Mouse (Mus musculus): Measurements from ENCODE around the gene Hpcal4. TPM values are rescaled to one million over a fixed set of nuclear protein-coding genes. Genes with fewer than 3 reads are reported as not detected.
A peak's percentile ranks its signal among the peaks of the same experiment; 100 is the strongest.

Gene Hpcal4
- polyA plus RNA-seq, 1 experiment from 2014 or later = 35.4 TPM

DNA sequence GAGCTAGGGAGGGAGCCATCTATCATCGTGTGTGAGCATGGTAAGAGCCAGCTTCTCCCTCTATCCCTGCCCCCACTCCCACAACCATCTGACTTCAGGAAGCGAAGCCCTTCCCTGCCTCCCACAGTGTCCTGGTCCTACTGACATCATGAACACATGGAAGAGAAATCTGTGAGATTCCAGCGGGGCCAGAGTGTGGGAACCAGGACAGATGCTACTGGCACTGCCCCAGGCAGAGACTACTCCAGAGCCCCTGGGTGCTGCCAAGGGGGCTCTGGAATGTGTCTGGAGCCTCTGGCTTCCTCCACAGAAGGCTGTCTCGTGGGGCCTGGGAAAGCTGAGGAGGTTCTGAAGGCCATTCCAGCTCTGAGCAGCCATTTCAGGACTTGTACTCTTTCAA lies 44.7 kb downstream of the Hpcal4 start:
- Histone ChIP-seq H3K4me3 (replicated peaks; ENCODE audit: low read depth, low read length) (no peak overlapping the region), H3K27me3 (ENCODE audit: control insufficient read depth, insufficient read depth, low read length) (0 out of 2 replicates have a peak, but pooled peaks cover 8% of the 10 kb centered on the region), H3K36me3 (ENCODE audit: control insufficient read depth, insufficient read depth, low read length) (no peaks in the 10 kb centered on the region), H3K4me2 (ENCODE audit: low read length) (no peak overlapping the region), H3K27ac (replicated peaks; ENCODE audit: low read depth, low read length) (no peak overlapping the region), H3K4me1 (ENCODE audit: control insufficient read depth, insufficient read depth, low read length) (no peaks in the 10 kb centered on the region), H3K9ac (replicated peaks; ENCODE audit: low read length) (no peak overlapping the region), H3K9me3 (ENCODE audit: control insufficient read depth, low read length) (no peaks in the 10 kb centered on the region)
- DNase-seq = no peak
- no peak for ATAC-seq (ENCODE audit: low FRiP score, low TSS enrichment)
- 69% methylated on average over 4 of the region's 4 CpGs for WGBS

DNA sequence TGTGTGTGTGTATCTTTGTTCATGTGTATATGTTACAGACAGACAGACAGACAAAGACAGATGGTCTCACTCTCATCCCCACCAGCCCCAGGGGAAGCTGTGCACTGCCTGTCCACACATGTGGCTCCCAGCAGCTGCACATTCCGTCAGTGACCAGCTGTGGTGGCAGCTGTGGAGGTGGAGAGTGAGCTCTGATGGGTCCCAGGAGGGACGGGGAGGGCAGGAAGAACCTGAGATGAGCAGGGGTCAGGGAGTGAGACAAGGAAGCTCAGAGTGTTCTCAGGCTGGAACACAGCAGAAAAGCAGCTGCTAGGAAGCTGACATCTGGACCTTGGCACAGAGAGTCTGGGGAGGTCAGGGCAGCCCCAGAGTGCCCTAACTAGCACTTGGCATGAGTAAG lies 45.2 kb downstream of the Hpcal4 start:
- no peak overlapping the region for H3K9ac ChIP-seq (replicated peaks; ENCODE audit: low read length)
- H3K9me3 ChIP-seq (ENCODE audit: control insufficient read depth, low read length) = no peaks in the 10 kb centered on the region
- ATAC-seq (ENCODE audit: low FRiP score, low TSS enrichment) (no peak), DNase-seq (no peak)
- H3K27ac ChIP-seq (replicated peaks; ENCODE audit: low read depth, low read length) = no peak overlapping the region
- no peaks in the 10 kb centered on the region for H3K36me3 ChIP-seq (ENCODE audit: control insufficient read depth, insufficient read depth, low read length)
- WGBS = 51% methylated on average over 2 of the region's 2 CpGs
- no peak overlapping the region for H3K4me3 ChIP-seq (replicated peaks; ENCODE audit: low read depth, low read length)
- H3K4me1 ChIP-seq (ENCODE audit: control insufficient read depth, insufficient read depth, low read length) = no peaks in the 10 kb centered on the region
- H3K4me2 ChIP-seq (ENCODE audit: low read length) = no peak overlapping the region
- peaks cover 13% of the 10 kb centered on the region; the same call in 1 of the 2 replicates for H3K27me3 ChIP-seq (ENCODE audit: control insufficient read depth, insufficient read depth, low read length)

DNA sequence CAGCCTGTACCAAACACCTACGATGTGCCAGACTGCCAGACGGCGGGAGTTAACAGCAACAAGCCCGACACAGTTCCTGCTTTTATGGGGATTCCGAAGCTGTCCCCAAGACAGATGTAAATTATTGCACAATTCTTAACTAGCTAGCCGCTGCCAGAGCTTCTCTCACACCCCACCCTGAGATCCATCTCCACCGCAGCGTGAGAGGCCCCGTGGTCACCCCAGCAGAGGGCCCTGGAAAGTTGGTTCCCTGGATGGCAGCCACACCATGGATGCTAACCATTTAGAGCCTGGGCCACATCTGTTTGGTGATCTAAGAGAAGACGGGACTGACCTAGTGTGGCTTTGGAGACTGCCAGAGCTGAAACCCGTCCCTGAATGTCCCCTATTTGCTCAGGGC lies 46.1 kb downstream of the Hpcal4 start:
- Histone ChIP-seq H3K36me3 (ENCODE audit: control insufficient read depth, insufficient read depth, low read length) (no peaks in the 10 kb centered on the region), H3K4me2 (ENCODE audit: low read length) (no peak overlapping the region), H3K4me1 (ENCODE audit: control insufficient read depth, insufficient read depth, low read length) (peaks cover 5% of the 10 kb centered on the region; the same call in 1 of the 2 replicates), H3K27ac (replicated peaks; ENCODE audit: low read depth, low read length) (no peak overlapping the region), H3K9me3 (ENCODE audit: control insufficient read depth, low read length) (no peaks in the 10 kb centered on the region), H3K27me3 (ENCODE audit: control insufficient read depth, insufficient read depth, low read length) (peaks cover 21% of the 10 kb centered on the region), H3K4me3 (replicated peaks; ENCODE audit: low read depth, low read length) (no peak overlapping the region), H3K9ac (replicated peaks; ENCODE audit: low read length) (no peak overlapping the region)
- 84% methylated on average over 11 of the region's 11 CpGs for WGBS
- ATAC-seq (ENCODE audit: low FRiP score, low TSS enrichment) = no peak
- DNase-seq = no peak

DNA sequence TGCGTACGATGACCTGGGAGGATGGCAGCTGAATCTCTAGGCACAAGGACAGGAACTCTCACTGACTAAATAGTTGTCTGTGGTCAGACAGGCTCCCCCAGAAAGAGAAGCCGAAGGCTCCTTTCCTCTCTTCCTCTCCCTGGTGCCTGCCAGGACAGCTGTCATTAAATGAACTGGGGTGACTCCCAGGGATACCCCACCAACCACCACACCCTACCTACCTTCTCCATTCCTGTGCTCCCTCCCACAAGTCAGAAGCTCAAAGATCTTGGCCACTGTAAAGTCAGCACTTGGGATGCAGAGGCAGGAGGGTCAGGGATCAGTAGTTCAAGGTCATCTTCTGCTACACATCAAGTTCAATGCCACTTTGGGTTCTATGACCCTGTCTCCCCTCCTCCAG lies 49.8 kb downstream of the Hpcal4 start:
- Histone ChIP-seq H3K27ac (replicated peaks; ENCODE audit: low read depth, low read length) (no peak overlapping the region), H3K9me3 (ENCODE audit: control insufficient read depth, low read length) (no peaks in the 10 kb centered on the region), H3K27me3 (ENCODE audit: control insufficient read depth, insufficient read depth, low read length) (peaks cover 31% of the 10 kb centered on the region), H3K4me1 (ENCODE audit: control insufficient read depth, insufficient read depth, low read length) (peaks cover 5% of the 10 kb centered on the region; the same call in 1 of the 2 replicates), H3K36me3 (ENCODE audit: control insufficient read depth, insufficient read depth, low read length) (no peaks in the 10 kb centered on the region), H3K4me2 (ENCODE audit: low read length) (no peak overlapping the region), H3K4me3 (replicated peaks; ENCODE audit: low read depth, low read length) (no peak overlapping the region), H3K9ac (replicated peaks; ENCODE audit: low read length) (no peak overlapping the region)
- WGBS = 54% methylated on average over 3 of the region's 3 CpGs
- ATAC-seq (ENCODE audit: low FRiP score, low TSS enrichment) (no peak), DNase-seq (no peak)

DNA sequence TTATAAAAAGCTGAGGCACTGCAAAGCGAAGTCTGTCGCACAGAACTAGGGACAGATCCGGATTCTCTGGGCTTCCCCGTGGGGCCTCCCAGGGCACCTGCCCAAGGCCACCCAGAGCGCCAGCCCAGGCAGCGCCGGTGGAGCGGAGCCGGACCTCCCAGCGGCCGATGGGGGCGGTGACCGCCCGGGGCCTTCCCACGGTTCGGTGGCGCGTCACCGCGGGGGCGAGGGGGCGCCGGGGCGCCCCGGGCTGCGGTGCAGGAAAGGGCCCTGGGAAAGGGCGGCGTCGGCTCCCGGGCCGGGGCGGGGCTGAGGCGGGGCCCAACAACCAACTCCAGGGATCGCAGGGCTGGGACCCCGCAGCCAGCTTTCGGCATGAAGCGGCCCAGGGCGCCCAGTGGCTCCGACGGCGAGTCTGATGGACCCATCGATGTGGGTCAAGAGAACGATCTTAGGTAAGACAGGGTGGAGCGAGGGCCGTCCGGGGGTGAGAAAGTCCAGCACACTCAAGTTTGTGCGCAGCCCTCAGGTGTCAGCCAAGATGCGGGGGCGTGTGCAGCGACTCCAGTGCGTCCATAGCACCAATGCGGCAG lies 50.6 kb downstream of the Hpcal4 start, which contains the start of gene Heyl:
Gene Heyl (plus strand): TSS at position 65 of the 593 bp plus-strand sequence.
- peak; percentile 43 for DNase-seq
- Histone ChIP-seq H3K4me1 (ENCODE audit: control insufficient read depth, insufficient read depth, low read length) (peaks cover 5% of the 10 kb centered on the region; the same call in 1 of the 2 replicates), H3K9me3 (ENCODE audit: control insufficient read depth, low read length) (no peaks in the 10 kb centered on the region), H3K36me3 (ENCODE audit: control insufficient read depth, insufficient read depth, low read length) (no peaks in the 10 kb centered on the region), H3K27me3 (ENCODE audit: control insufficient read depth, insufficient read depth, low read length) (peaks cover 32% of the 10 kb centered on the region), H3K9ac (replicated peaks; ENCODE audit: low read length) (peak within 1 kb of the TSS; percentile 34; the same call in 1 of the 2 replicates), H3K27ac (replicated peaks; ENCODE audit: low read depth, low read length) (no peak within 1 kb of the TSS), H3K4me2 (ENCODE audit: low read length) (peak within 1 kb of the TSS; percentile 58), H3K4me3 (replicated peaks; ENCODE audit: low read depth, low read length) (peak within 1 kb of the TSS; percentile 27)
- 2% methylated on average over 52 of the region's 52 CpGs for WGBS
- ATAC-seq (ENCODE audit: low FRiP score, low TSS enrichment) = peak; percentile 24; the same call in 1 of the 2 replicates

DNA sequence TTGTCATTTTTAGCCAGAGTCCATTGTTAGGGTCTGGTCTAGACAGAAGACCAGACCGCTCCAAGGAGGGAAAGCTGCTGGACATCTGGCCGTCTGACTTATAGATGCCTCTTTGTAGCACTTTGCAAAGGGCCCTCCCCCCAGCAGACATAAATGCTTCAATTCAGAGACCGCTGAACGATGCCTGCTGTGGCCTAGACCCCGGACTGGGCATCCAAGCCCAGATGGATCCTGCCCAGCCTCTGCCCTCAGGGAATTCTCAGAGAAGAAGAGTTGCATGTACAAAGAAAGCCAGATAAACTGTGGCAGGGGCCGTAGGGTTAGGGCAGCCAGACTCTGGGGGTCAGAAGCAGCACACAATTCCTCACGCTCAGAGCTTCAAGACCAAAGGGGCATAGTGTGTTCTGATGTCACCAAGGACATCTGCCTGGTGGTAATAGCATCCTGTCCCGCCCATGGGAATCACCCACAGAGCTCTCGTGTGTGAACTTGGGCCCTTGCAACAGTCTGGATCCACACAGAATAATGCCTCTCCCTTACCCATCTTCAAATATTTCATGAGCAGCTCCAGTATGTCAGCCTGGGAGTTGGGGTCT lies 52.9 kb downstream of the Hpcal4 start:
- Histone ChIP-seq H3K4me1 (ENCODE audit: control insufficient read depth, insufficient read depth, low read length) (peaks cover 11% of the 10 kb centered on the region; the same call in 1 of the 2 replicates), H3K9me3 (ENCODE audit: control insufficient read depth, low read length) (no peaks in the 10 kb centered on the region), H3K9ac (replicated peaks; ENCODE audit: low read length) (no peak overlapping the region), H3K4me3 (replicated peaks; ENCODE audit: low read depth, low read length) (no peak overlapping the region), H3K4me2 (ENCODE audit: low read length) (no peak overlapping the region), H3K27me3 (ENCODE audit: control insufficient read depth, insufficient read depth, low read length) (peaks cover 52% of the 10 kb centered on the region), H3K36me3 (ENCODE audit: control insufficient read depth, insufficient read depth, low read length) (no peaks in the 10 kb centered on the region), H3K27ac (replicated peaks; ENCODE audit: low read depth, low read length) (no peak overlapping the region)
- WGBS = 70% methylated on average over 9 of the region's 9 CpGs
- no peak for ATAC-seq (ENCODE audit: low FRiP score, low TSS enrichment)
- DNase-seq = no peak

DNA sequence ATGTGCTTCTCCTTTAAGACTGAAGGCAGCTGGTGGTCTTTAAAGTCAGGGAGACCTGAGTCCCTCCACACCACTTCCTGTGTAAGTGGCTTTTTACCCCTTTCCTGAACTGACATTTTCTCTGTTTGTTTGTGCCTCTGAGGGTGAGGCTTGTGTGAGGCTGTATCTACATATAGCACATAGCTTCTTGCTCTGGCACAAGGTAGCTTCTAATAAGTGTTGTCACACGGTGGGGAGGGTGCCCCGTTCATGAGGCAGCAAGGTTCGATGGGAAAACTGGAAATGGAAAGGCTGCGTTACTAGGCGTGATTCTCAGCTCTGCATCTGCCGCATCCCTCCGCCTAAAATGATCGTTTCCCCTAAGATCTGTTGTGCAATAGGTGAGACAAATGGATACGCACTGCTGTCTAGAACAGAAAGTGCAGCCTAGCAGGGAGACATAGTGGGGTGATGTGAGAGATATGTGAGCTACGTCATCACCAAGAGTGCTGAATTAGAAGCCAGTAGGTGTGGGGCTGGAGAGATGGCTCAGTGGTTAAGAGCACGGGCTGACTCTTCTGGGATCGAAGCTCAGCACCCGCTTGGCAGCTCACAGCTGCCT lies 53.5 kb downstream of the Hpcal4 start:
- Histone ChIP-seq H3K9me3 (ENCODE audit: control insufficient read depth, low read length) (no peaks in the 10 kb centered on the region), H3K4me1 (ENCODE audit: control insufficient read depth, insufficient read depth, low read length) (peaks cover 11% of the 10 kb centered on the region; the same call in 1 of the 2 replicates), H3K4me2 (ENCODE audit: low read length) (no peak overlapping the region), H3K27me3 (ENCODE audit: control insufficient read depth, insufficient read depth, low read length) (peaks cover 52% of the 10 kb centered on the region), H3K9ac (replicated peaks; ENCODE audit: low read length) (no peak overlapping the region), H3K4me3 (replicated peaks; ENCODE audit: low read depth, low read length) (no peak overlapping the region), H3K27ac (replicated peaks; ENCODE audit: low read depth, low read length) (no peak overlapping the region), H3K36me3 (ENCODE audit: control insufficient read depth, insufficient read depth, low read length) (no peaks in the 10 kb centered on the region)
- ATAC-seq (ENCODE audit: low FRiP score, low TSS enrichment) (no peak), DNase-seq (no peak)
- 89% methylated on average over 13 of the region's 13 CpGs for WGBS

DNA sequence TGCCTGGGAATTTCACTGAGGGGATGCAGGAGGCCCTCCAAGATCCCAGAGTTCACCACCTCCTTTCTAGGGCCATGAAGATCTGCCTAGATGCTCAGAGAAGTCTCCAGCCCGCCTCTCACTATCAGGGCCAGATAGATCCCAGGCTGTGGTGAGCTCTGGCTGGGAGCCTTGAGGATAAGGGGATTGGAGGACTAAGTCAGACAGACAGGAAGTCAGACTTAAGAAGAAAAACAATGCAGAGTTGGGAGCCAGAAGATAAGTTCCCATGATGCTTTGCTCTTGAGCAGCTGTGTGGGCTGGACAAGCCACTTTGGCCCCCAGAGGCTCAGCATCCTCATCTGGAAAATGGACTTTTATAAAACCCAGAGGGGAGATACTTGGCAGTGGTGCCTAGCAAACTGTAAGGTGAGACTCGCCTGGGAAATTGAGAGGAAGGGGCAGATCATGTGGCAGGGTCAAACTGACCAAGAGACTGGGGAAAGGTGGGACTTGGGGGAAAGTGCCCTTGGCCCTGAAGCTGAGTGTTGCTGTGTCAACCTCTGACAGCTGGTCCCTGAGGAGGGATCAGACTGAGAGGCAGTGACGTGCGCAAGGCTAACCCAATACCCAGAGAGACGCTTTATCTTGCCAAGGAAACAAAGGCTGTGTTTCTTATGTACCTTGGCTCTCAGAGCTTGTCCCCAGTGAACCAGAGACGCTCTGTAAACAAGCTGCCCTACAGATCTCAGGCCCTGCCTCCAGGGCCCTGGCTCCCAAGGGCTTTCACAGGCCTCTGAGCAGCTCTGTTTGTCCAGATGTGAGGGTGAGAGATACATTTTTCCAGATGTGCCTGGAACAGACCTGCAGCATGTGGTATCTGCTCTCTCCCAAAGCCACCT lies 54.6 kb downstream of the Hpcal4 start:
- Histone ChIP-seq H3K9me3 (ENCODE audit: control insufficient read depth, low read length) (no peaks in the 10 kb centered on the region), H3K27me3 (ENCODE audit: control insufficient read depth, insufficient read depth, low read length) (peaks cover 45% of the 10 kb centered on the region), H3K27ac (replicated peaks; ENCODE audit: low read depth, low read length) (no peak overlapping the region), H3K4me3 (replicated peaks; ENCODE audit: low read depth, low read length) (no peak overlapping the region), H3K4me1 (ENCODE audit: control insufficient read depth, insufficient read depth, low read length) (peaks cover 11% of the 10 kb centered on the region; the same call in 1 of the 2 replicates), H3K9ac (replicated peaks; ENCODE audit: low read length) (no peak overlapping the region), H3K4me2 (ENCODE audit: low read length) (no peak overlapping the region), H3K36me3 (ENCODE audit: control insufficient read depth, insufficient read depth, low read length) (no peaks in the 10 kb centered on the region)
- WGBS = 67% methylated on average over 6 of the region's 6 CpGs
- ATAC-seq (ENCODE audit: low FRiP score, low TSS enrichment) (no peak), DNase-seq (no peak)
